Mouse (Mus musculus): Measurements from ENCODE around the gene Naaladl2.

Gene Naaladl2

GRCm38 (mm10) chr3:24942170-24942569 is 201.9 kb downstream of the Naaladl2 start:
- DNase-seq (ENCODE audit: low spot score in 2 of 2), result no peak

GRCm38 (mm10) chr3:24938507-24939182 is 205.4 kb downstream of the Naaladl2 start:
- DNase-seq (ENCODE audit: low spot score in 2 of 2), result no peak

- no peak for DNase-seq (ENCODE audit: low spot score in 2 of 2)
Observed at GRCm38 (mm10) chr3:24921811-24922210, 222.2 kb downstream of the Naaladl2 start.

- DNase-seq (ENCODE audit: low spot score in 2 of 2), result no peak
Observed at GRCm38 (mm10) chr3:24921401-24921800, 222.7 kb downstream of the Naaladl2 start.

- DNase-seq (ENCODE audit: low spot score in 2 of 2), result no peak
Observed at GRCm38 (mm10) chr3:24905425-24905960, 238.6 kb downstream of the Naaladl2 start.

GRCm38 (mm10) chr3:24888801-24889200 is 255.3 kb downstream of the Naaladl2 start:
- DNase-seq (ENCODE audit: low spot score in 2 of 2), result no peak

GRCm38 (mm10) chr3:24872254-24872653 is 271.8 kb downstream of the Naaladl2 start:
- DNase-seq (ENCODE audit: low spot score in 2 of 2), result no peak

- DNase-seq (ENCODE audit: low spot score in 2 of 2), result no peak
Observed at GRCm38 (mm10) chr3:24852936-24853335, 291.1 kb downstream of the Naaladl2 start.

GRCm38 (mm10) chr3:24796739-24797138 is 347.3 kb downstream of the Naaladl2 start:
- no peak for DNase-seq (ENCODE audit: low spot score in 2 of 2)

- DNase-seq (ENCODE audit: low spot score in 2 of 2), result no peak
Observed at GRCm38 (mm10) chr3:24787451-24788148, 356.5 kb downstream of the Naaladl2 start.

GRCm38 (mm10) chr3:24784108-24784507 is 360.0 kb downstream of the Naaladl2 start:
- no peak for DNase-seq (ENCODE audit: low spot score in 2 of 2)

- no peak for DNase-seq (ENCODE audit: low spot score in 2 of 2)
Observed at GRCm38 (mm10) chr3:24783462-24783829, 360.6 kb downstream of the Naaladl2 start.

GRCm38 (mm10) chr3:24782784-24783461 is 361.1 kb downstream of the Naaladl2 start:
- DNase-seq (ENCODE audit: low spot score in 2 of 2), result no peak

GRCm38 (mm10) chr3:24781687-24782086 is 362.4 kb downstream of the Naaladl2 start:
- no peak for DNase-seq (ENCODE audit: low spot score in 2 of 2)

GRCm38 (mm10) chr3:24778416-24778815 is 365.6 kb downstream of the Naaladl2 start:
- no peak for DNase-seq (ENCODE audit: low spot score in 2 of 2)

GRCm38 (mm10) chr3:24749055-24749454 is 395.0 kb downstream of the Naaladl2 start:
- DNase-seq (ENCODE audit: low spot score in 2 of 2), result no peak

GRCm38 (mm10) chr3:24747182-24747856 is 396.7 kb downstream of the Naaladl2 start:
- no peak for DNase-seq (ENCODE audit: low spot score in 2 of 2)

GRCm38 (mm10) chr3:24743946-24744345 is 400.1 kb downstream of the Naaladl2 start:
- DNase-seq (ENCODE audit: low spot score in 2 of 2), result no peak

GRCm38 (mm10) chr3:24719181-24719749 is 424.8 kb downstream of the Naaladl2 start:
- DNase-seq (ENCODE audit: low spot score in 2 of 2), result no peak

- no peak for DNase-seq (ENCODE audit: low spot score in 2 of 2)
Observed at GRCm38 (mm10) chr3:24714770-24715169, 429.3 kb downstream of the Naaladl2 start.

GRCm38 (mm10) chr3:24705778-24706423 is 438.2 kb downstream of the Naaladl2 start:
- DNase-seq (ENCODE audit: low spot score in 2 of 2), result no peak
